ENCODE assay signal across 8 mouse cellular contexts in genomic region chr1:155096620-155097261, GRCm38 (mm10). TPM values are rescaled to one million over a fixed set of nuclear protein-coding genes. Genes with fewer than 3 reads are reported as not detected.
DNase-seq lines count a peak whose midpoint lies in the region; ATAC-seq and TF ChIP-seq lines count a peak whose summit lies in the region.

No protein-coding gene starts in this region.

- peak overlapping the region; percentile 70 for H3K4me2 ChIP-seq in forebrain, embryonic 14.5 days (ENCODE audit: low read length)
- H3K4me2 ChIP-seq in liver, embryonic 16.5 days (ENCODE audit: low read depth, low read length) = peak overlapping the region; percentile 69

- no peak for TF ChIP-seq CTCF in thymus, adult 2 months (IDR thresholded peaks at IDR 0.05; ENCODE audit: borderline replicate concordance, control insufficient read depth, extremely low read depth, insufficient read depth, low read length, poor library complexity)

- no peak for ATAC-seq in forebrain, embryonic 14.5 days
- no peak for ATAC-seq in liver, embryonic 16.5 days (ENCODE audit: low read depth)

- no peak for TF ChIP-seq POLR2A in thymus, adult 2 months (IDR thresholded peaks at IDR 0.05; ENCODE audit: control insufficient read depth, extremely low read depth, insufficient read depth, low read length, poor library complexity)

- peak; percentile 57 for DNase-seq in 416B (ENCODE audit: low read depth)
- peak; percentile 40 to 47 for DNase-seq in B cell, adult 2 months
- DNase-seq in forebrain, embryonic 14.5 days (ENCODE audit: low spot score) = no peak
- DNase-seq in embryo, embryonic 11 days = no peak
- DNase-seq in thymus, adult 2 months = no peak
- no peak for DNase-seq in frontal cortex, postnatal 14 days (ENCODE audit: low spot score in 2 of 2)
- no peak for DNase-seq in adrenal gland, postnatal 25 days

- WGBS in forebrain, embryonic 14.5 days = 69% methylated on average over 4 of the region's 4 CpGs
- 38% methylated on average over 4 of the region's 4 CpGs for WGBS in liver, embryonic 16.5 days (ENCODE audit: insufficient replicate concordance)
- 27% methylated on average over 4 of the region's 4 CpGs for WGBS in thymus, adult 2 months

- H3K9ac ChIP-seq in forebrain, embryonic 14.5 days (ENCODE audit: low read length) = peak overlapping the region; percentile 100
- peak overlapping the region; percentile 1; the same call in 1 of the 2 replicates for H3K9ac ChIP-seq in liver, embryonic 16.5 days (ENCODE audit: low read depth, low read length)

- H3K36me3 ChIP-seq in forebrain, embryonic 14.5 days (ENCODE audit: control insufficient read depth, insufficient read depth, low read length) = peaks cover 4% of the 10 kb centered on the region; the same call in 1 of the 2 replicates
- no peaks in the 10 kb centered on the region for H3K36me3 ChIP-seq in liver, embryonic 16.5 days (ENCODE audit: control insufficient read depth, insufficient read depth)
- H3K36me3 ChIP-seq in thymus, adult 2 months (ENCODE audit: control insufficient read depth, insufficient read depth, low read length) = no peaks in the 10 kb centered on the region

- no peak overlapping the region for H3K27ac ChIP-seq in forebrain, embryonic 14.5 days (ENCODE audit: low read depth, low read length)
- H3K27ac ChIP-seq in liver, embryonic 16.5 days (ENCODE audit: low read length) = peak overlapping the region; percentile 94; the same call in 1 of the 2 replicates
- no peak overlapping the region for H3K27ac ChIP-seq in thymus, adult 2 months (ENCODE audit: control insufficient read depth, insufficient read depth, low read length)

- peaks cover 56% of the 10 kb centered on the region for H3K4me1 ChIP-seq in forebrain, embryonic 14.5 days (ENCODE audit: control insufficient read depth, insufficient read depth, low read length)
- peaks cover 10% of the 10 kb centered on the region for H3K4me1 ChIP-seq in liver, embryonic 16.5 days (ENCODE audit: control insufficient read depth, low read depth, low read length)
- peaks cover 20% of the 10 kb centered on the region for H3K4me1 ChIP-seq in thymus, adult 2 months (replicated peaks; ENCODE audit: control insufficient read depth, insufficient read depth, low read length)

- no peaks in the 10 kb centered on the region for H3K9me3 ChIP-seq in forebrain, embryonic 14.5 days (replicated peaks; ENCODE audit: control insufficient read depth, low read length)
- no peaks in the 10 kb centered on the region for H3K9me3 ChIP-seq in liver, embryonic 16.5 days (replicated peaks; ENCODE audit: control insufficient read depth, low read length)

- H3K4me3 ChIP-seq in forebrain, embryonic 14.5 days (ENCODE audit: low read depth, low read length) = peak overlapping the region; percentile 98
- peak overlapping the region; percentile 96 for H3K4me3 ChIP-seq in liver, embryonic 16.5 days (ENCODE audit: low read depth, low read length)
- no peak overlapping the region for H3K4me3 ChIP-seq in thymus, adult 2 months (ENCODE audit: control insufficient read depth, insufficient read depth, low read length)

- H3K27me3 ChIP-seq in forebrain, embryonic 14.5 days (replicated peaks; ENCODE audit: control insufficient read depth, insufficient read depth, low read length) = no peaks in the 10 kb centered on the region
- no peaks in the 10 kb centered on the region for H3K27me3 ChIP-seq in liver, embryonic 16.5 days (ENCODE audit: control insufficient read depth, insufficient read depth, low read depth, low read length)
- no peaks in the 10 kb centered on the region for H3K27me3 ChIP-seq in thymus, adult 2 months (ENCODE audit: control insufficient read depth, insufficient read depth, low read length)

RNA-seq across cellular contexts. Expression of gene Ier5, which starts 2.7 kb away (rescaled TPM):
- 19.5 and 24.6 TPM in 2 replicates for polyA plus RNA-seq in forebrain, embryonic 14.5 days (2014; fragmentation: Nextera tagmentation; extraction: Ambion mirVana)
- 1.3 and 1.6 TPM in 2 replicates for polyA plus RNA-seq in liver, embryonic 16.5 days (2015; fragmentation: Nextera tagmentation; extraction: Ambion mirVana)
- 37.2 and 44.0 TPM in 2 replicates for polyA plus RNA-seq in thymus, adult 2 months (2012; rRNA removed)
- total RNA-seq in adrenal gland, postnatal 25 days (2021) = 6.7 and 9.1 TPM in 2 replicates

RNA-seq across cellular contexts. Expression of gene Mr1, which starts 49.9 kb away (rescaled TPM):
- polyA plus RNA-seq in forebrain, embryonic 14.5 days (2014; fragmentation: Nextera tagmentation; extraction: Ambion mirVana) = 0.80 and 1.2 TPM in 2 replicates
- polyA plus RNA-seq in liver, embryonic 16.5 days (2015; fragmentation: Nextera tagmentation; extraction: Ambion mirVana) = 0.56 and 1.1 TPM in 2 replicates
- polyA plus RNA-seq in thymus, adult 2 months (2012; rRNA removed) = 33.5 and 37.9 TPM in 2 replicates
- 18.1 and 31.4 TPM in 2 replicates for total RNA-seq in adrenal gland, postnatal 25 days (2021)

Comparison
In these comparisons a context has a peak if more than half of its experiments do, and no peak if none do; other contexts are left out.
1. DNase-seq: peak in 416B (single experiment) and B cell, adult 2 months (2 of 2); none in forebrain, embryonic 14.5 days (single experiment), embryo, embryonic 11 days (single experiment), thymus, adult 2 months (single experiment), frontal cortex, postnatal 14 days (0 of 2) and adrenal gland, postnatal 25 days (single experiment).
2. RNA of gene Mr1, which starts 49.9 kb away (polyA plus RNA-seq): 33.5 to 37.9 TPM in thymus, adult 2 months; 0.80 to 1.2 TPM in forebrain, embryonic 14.5 days and 0.56 to 1.1 TPM in liver, embryonic 16.5 days; every median in the first group is over 10 times any median in the second.